Mouse (Mus musculus): ENCODE results near the gene Nckipsd.
A peak's percentile ranks its signal among the peaks of the same experiment; 100 is the strongest.

The Nckipsd gene

DNA sequence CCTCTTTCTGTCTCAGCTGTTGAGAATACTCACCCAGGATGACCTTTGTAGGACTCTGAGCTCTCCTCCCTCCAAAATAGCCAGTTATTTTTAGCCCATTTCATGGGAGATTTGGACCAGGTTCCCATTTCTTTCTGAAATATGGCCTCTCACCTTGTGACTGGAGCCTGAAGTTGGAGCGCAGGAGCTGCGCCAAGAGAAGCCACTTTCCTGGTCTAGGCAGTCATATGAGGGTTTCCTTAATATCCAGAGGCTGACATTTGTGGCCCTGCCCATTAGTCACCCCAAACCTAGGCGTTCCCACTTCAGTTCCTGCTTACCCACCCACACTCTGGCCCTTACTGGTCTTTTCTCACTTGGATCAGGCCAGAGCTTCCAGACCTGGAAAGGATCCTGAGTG is 44.8 kb downstream of the Nckipsd start, which contains the start of gene Slc26a6:
Gene Slc26a6 (plus strand): TSS at position 308 of the 400 bp plus-strand sequence.
- no peak for DNase-seq

- DNase-seq, result peak; percentile 97
These were observed 45.6 kb downstream of the Nckipsd start for GRCm38 (mm10) chr9:108853635-108854240.

GRCm38 (mm10) chr9:108854241-108854696 is 46.1 kb downstream of the Nckipsd start:
- DNase-seq, result peak; percentile 84

GRCm38 (mm10) chr9:108855335-108855734 is 47.2 kb downstream of the Nckipsd start:
- no peak for DNase-seq

DNA sequence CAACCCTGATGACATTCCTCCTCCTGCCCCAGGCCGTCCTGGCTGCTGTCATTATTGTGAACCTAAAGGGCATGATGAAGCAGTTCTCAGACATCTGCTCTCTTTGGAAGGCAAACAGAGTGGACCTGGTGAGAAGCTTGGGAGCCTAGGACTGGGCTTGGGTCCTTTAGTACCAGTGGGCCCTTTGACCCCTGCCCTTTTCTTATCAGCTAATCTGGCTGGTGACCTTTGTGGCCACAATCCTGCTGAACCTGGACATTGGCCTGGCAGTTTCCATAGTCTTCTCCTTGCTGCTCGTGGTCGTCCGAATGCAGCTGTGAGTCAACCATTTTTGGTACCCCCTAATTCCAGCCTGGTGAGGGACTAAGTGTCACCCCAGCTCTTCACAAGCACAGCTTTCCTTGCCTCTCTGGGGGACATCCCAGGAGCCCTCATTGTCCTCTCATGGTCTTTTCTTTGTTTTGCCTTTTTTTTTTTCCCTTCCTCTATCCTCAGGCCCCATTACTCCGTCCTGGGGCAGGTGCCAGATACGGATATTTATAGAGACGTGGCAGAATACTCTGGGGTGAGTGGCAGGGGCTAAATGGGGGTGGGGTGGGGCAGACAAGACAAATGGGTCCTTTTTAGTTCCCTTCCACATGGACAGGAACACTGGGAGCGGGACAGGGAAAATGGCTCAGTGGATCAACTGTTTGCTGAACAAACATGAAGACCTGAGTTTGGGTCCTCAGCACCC is 50.8 kb downstream of the Nckipsd start:
- DNase-seq, result no peak

All from cerebellum, adult 9-10 months (tissue).